Mouse (Mus musculus) MEL (cell line): ENCODE results near the gene Mprip.
A peak's percentile ranks its signal among the peaks of the same experiment; 100 is the strongest.

Experiments
- BHLHE40 ChIP-seq: IDR thresholded peaks from 2 replicates; pipeline ENCODE4 v1.6.1; 2012; ENCODE audit warnings: low read depth, mild to moderate bottlenecking, inconsistent platforms, low read length, improper control_type of control experiment, borderline replicate concordance
- CHD2 ChIP-seq: IDR thresholded peaks from 2 replicates; pipeline ENCODE4 v1.6.1; 2011; ENCODE audit warnings: low read length, improper control_type of control experiment
- CTCF ChIP-seq, 3 experiments: IDR thresholded peaks in 2 of 3; conservative IDR thresholded peaks in 1 of 3; 2 replicates each; pipeline ENCODE4 v1.5.1; 2011 to 2012; ENCODE audit warnings: low read length in 3 of 3, low read depth in 2 of 3, mild to moderate bottlenecking in 2 of 3, improper control_type of control experiment in 1 of 3, inconsistent platforms in 1 of 3, mixed read lengths in 1 of 3, moderate library complexity in 1 of 3; ENCODE audit not compliant: control insufficient read depth in 1 of 3, insufficient read depth in 1 of 3, poor library complexity in 1 of 3, severe bottlenecking in 1 of 3
- E2F4 ChIP-seq: IDR thresholded peaks from 2 replicates; pipeline ENCODE4 v1.6.1; 2011; ENCODE audit warnings: low read depth, low read length, improper control_type of control experiment, borderline replicate concordance
- ELF1 ChIP-seq: IDR thresholded peaks from 2 replicates; pipeline ENCODE4 v1.6.1; 2014; ENCODE audit warnings: low read depth, mild to moderate bottlenecking, inconsistent platforms, low read length, improper control_type of control experiment, moderate library complexity
- EP300 ChIP-seq, 2 experiments: IDR thresholded peaks; 2 replicates each; pipeline ENCODE4 v1.6.1; 2011; ENCODE audit warnings: improper control_type of control experiment in 2 of 2, low read length in 2 of 2, low read depth in 1 of 2, mild to moderate bottlenecking in 1 of 2
- HCFC1 ChIP-seq: IDR thresholded peaks from 2 replicates; pipeline ENCODE4 v1.6.1; 2012; ENCODE audit warnings: low read depth, mild to moderate bottlenecking, inconsistent platforms, low read length, improper control_type of control experiment, moderate library complexity
- MAFK ChIP-seq: IDR thresholded peaks from 2 replicates; pipeline ENCODE4 v1.6.1; 2011; ENCODE audit warnings: low read depth, mild to moderate bottlenecking, low read length, improper control_type of control experiment, borderline replicate concordance
- NELFE ChIP-seq: IDR thresholded peaks from 2 replicates; pipeline ENCODE4 v1.6.1; 2011; ENCODE audit warnings: low read depth, low read length, improper control_type of control experiment
- NRF1 ChIP-seq: IDR thresholded peaks from 2 replicates; pipeline ENCODE4 v1.6.1; 2014; ENCODE audit warnings: low read depth, mild to moderate bottlenecking, inconsistent platforms, low read length, improper control_type of control experiment, moderate library complexity; ENCODE audit not compliant: poor library complexity, insufficient read depth, severe bottlenecking
- POLR2A ChIP-seq, 2 experiments: IDR thresholded peaks; 2 replicates each; pipeline ENCODE4 v1.6.1; 2011 to 2012; ENCODE audit warnings: low read length in 2 of 2, mild to moderate bottlenecking in 2 of 2, control low read depth in 1 of 2, improper control_type of control experiment in 1 of 2, low read depth in 1 of 2, moderate library complexity in 1 of 2; ENCODE audit not compliant: control insufficient read depth in 1 of 2, insufficient read depth in 1 of 2, poor library complexity in 1 of 2
- RCOR1 ChIP-seq: IDR thresholded peaks from 2 replicates; pipeline ENCODE4 v1.6.1; 2012; ENCODE audit warnings: low read depth, mild to moderate bottlenecking, inconsistent platforms, low read length, improper control_type of control experiment
- SIN3A ChIP-seq: IDR thresholded peaks from 2 replicates; pipeline ENCODE4 v1.6.1; 2012; ENCODE audit warnings: low read length, improper control_type of control experiment, inconsistent platforms
- TCF12 ChIP-seq: IDR thresholded peaks from 2 replicates; pipeline ENCODE4 v1.6.1; 2014; ENCODE audit warnings: low read depth, mild to moderate bottlenecking, inconsistent platforms, low read length, improper control_type of control experiment, moderate library complexity

DNA sequence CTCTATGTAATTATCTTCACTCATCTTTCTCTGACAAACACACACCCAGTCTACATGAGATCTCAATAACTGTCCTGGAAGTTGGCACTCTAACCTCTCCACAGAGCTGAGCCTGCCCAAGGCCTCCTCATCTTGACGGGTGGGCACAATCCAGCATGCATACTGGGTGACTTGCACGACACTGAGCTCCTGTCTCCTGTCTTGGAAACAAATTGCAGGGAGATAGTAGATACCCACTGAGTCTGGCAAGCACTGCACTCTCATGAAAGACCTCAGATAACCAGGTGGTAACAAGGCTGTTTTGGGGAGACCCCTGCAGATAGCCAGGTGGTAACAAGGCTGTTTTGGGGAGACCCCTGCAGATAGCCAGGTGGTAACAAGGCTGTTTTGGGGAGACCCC is 111.2 kb downstream of the Mprip start:
- TF ChIP-seq NELFE (no peak), RCOR1 (no peak), EP300 (IDR thresholded peaks at IDR 0.05; ENCODE audit: low read depth in 1 of 2, low read length in 2 of 2) (no peak), CTCF (IDR thresholded peaks at IDR 0.05 in 2 of 3, conservative IDR thresholded peaks at IDR 0.05 in 1 of 3; ENCODE audit: control insufficient read depth in 1 of 3, insufficient read depth in 1 of 3, low read depth in 2 of 3, low read length in 3 of 3, poor library complexity in 1 of 3, severe bottlenecking in 1 of 3) (no peak), HCFC1 (no peak), CHD2 (no peak), POLR2A (IDR thresholded peaks at IDR 0.05; ENCODE audit: control insufficient read depth in 1 of 2, insufficient read depth in 1 of 2, low read depth in 1 of 2, low read length in 2 of 2, poor library complexity in 1 of 2) (no peak), NRF1 (no peak), MAFK (no peak), E2F4 (no peak), SIN3A (no peak), TCF12 (0 out of 2 replicates have a peak, but pooled peaks have one; percentile 13), BHLHE40 (no peak), ELF1 (no peak)
